8 mouse cellular contexts compared by ENCODE assay signal in the genomic region with DNA sequence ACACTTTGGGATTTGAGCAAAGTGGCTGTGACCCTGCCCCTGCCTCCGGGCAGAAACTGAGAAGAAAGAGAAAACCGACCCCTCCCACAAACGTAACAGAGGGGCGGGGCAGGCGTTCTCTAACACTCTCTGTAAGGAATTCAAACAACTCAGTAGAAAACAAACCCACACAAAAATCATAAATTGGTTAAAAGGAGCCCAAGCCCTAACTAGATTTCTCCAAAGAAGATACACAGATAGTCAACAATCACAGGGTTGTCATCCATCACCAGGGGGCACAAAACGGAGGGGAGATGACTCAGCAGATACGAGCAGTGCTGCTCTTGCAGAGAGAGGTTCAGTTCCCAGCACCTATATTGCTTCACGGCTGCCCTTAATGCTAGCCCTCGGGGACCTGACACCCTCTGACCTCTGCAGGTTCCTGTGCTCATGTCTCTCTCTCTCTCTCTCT.
DNase-seq lines count a peak whose midpoint lies in the region; ATAC-seq and TF ChIP-seq lines count a peak whose summit lies in the region.

No protein-coding gene starts in this region.

- no peak for TF ChIP-seq POLR2A in small intestine, adult 2 months (IDR thresholded peaks at IDR 0.05; ENCODE audit: low read depth, low read length)

- DNase-seq in adrenal gland, adult 2 months, result peak; percentile 30
- no peak for DNase-seq in adrenal gland, adult 18-20 months (ENCODE audit: low spot score in 2 of 2)
- DNase-seq in c-Kit-positive CD71-positive TER-119-positive erythroid progenitor cells, embryonic 14.5 days (ENCODE audit: low spot score), result peak; percentile 10
- peak; percentile 56 for DNase-seq in hindbrain, embryonic 11.5 days (ENCODE audit: low spot score)
- DNase-seq in urinary bladder, postnatal 4 days (ENCODE audit: low spot score in 2 of 2), result no peak
- no peak for DNase-seq in layer of hippocampus, adult 9-11 months

- H3K27me3 ChIP-seq in hindbrain, embryonic 11.5 days (ENCODE audit: control insufficient read depth, insufficient read depth, low read length), result no peaks in the 10 kb centered on the region
- H3K27me3 ChIP-seq in liver, embryonic 16.5 days (ENCODE audit: control insufficient read depth, insufficient read depth, low read depth, low read length), result no peaks in the 10 kb centered on the region
- H3K27me3 ChIP-seq in small intestine, adult 2 months (ENCODE audit: control insufficient read depth, insufficient read depth, low read length), result no peaks in the 10 kb centered on the region

- no peaks in the 10 kb centered on the region for H3K36me3 ChIP-seq in hindbrain, embryonic 11.5 days (ENCODE audit: control insufficient read depth, insufficient read depth, low read length)
- no peaks in the 10 kb centered on the region for H3K36me3 ChIP-seq in liver, embryonic 16.5 days (ENCODE audit: control insufficient read depth, insufficient read depth)
- H3K36me3 ChIP-seq in small intestine, adult 2 months (ENCODE audit: control insufficient read depth, insufficient read depth, low read length), result no peaks in the 10 kb centered on the region

- H3K27ac ChIP-seq in hindbrain, embryonic 11.5 days (ENCODE audit: low read depth, low read length), result no peak overlapping the region
- no peak overlapping the region for H3K27ac ChIP-seq in liver, embryonic 16.5 days (ENCODE audit: low read length)
- no peak overlapping the region for H3K27ac ChIP-seq in small intestine, adult 2 months (ENCODE audit: insufficient read depth, low read depth, low read length)

- peak overlapping the region; percentile 4; the same call in 1 of the 2 replicates for H3K4me3 ChIP-seq in hindbrain, embryonic 11.5 days (ENCODE audit: low read depth, low read length)
- H3K4me3 ChIP-seq in liver, embryonic 16.5 days (ENCODE audit: low read depth, low read length), result peak overlapping the region; percentile 35
- 0 out of 2 replicates have a peak overlapping the region, but pooled peaks have one; percentile 13 for H3K4me3 ChIP-seq in small intestine, adult 2 months (ENCODE audit: low read depth, low read length)

- WGBS in hindbrain, embryonic 11.5 days, result 5% methylated on average over 9 of the region's 9 CpGs
- WGBS in liver, embryonic 16.5 days (ENCODE audit: insufficient replicate concordance), result 4% methylated on average over 9 of the region's 9 CpGs
- 5% methylated on average over 9 of the region's 9 CpGs for WGBS in small intestine, adult 2 months

- no peaks in the 10 kb centered on the region for H3K9me3 ChIP-seq in hindbrain, embryonic 11.5 days (ENCODE audit: control insufficient read depth, low read length)
- no peaks in the 10 kb centered on the region for H3K9me3 ChIP-seq in liver, embryonic 16.5 days (replicated peaks; ENCODE audit: control insufficient read depth, low read length)

- no peak overlapping the region for H3K9ac ChIP-seq in hindbrain, embryonic 11.5 days (ENCODE audit: low read depth, low read length)
- no peak overlapping the region for H3K9ac ChIP-seq in liver, embryonic 16.5 days (ENCODE audit: low read depth, low read length)

- ATAC-seq in hindbrain, embryonic 11.5 days (ENCODE audit: low FRiP score), result 0 out of 2 replicates have a peak, but pooled peaks have one; percentile 30
- no peak for ATAC-seq in liver, embryonic 16.5 days (ENCODE audit: low read depth)

- no peak for TF ChIP-seq CTCF in small intestine, adult 2 months (IDR thresholded peaks at IDR 0.05; ENCODE audit: extremely low read depth, insufficient read length, insufficient replicate concordance, low read depth, low read length)

- H3K4me1 ChIP-seq in hindbrain, embryonic 11.5 days (replicated peaks; ENCODE audit: control insufficient read depth, insufficient read depth, low read length), result no peaks in the 10 kb centered on the region
- peaks cover 4% of the 10 kb centered on the region for H3K4me1 ChIP-seq in liver, embryonic 16.5 days (ENCODE audit: control insufficient read depth, low read depth, low read length)
- peaks cover 2% of the 10 kb centered on the region for H3K4me1 ChIP-seq in small intestine, adult 2 months (ENCODE audit: control insufficient read depth, insufficient read depth, insufficient read length, low read length)

- peak overlapping the region; percentile 6 for H3K4me2 ChIP-seq in hindbrain, embryonic 11.5 days (replicated peaks; ENCODE audit: low read depth, low read length)
- H3K4me2 ChIP-seq in liver, embryonic 16.5 days (ENCODE audit: low read depth, low read length), result peak overlapping the region; percentile 50

Comparison
In these comparisons a context has a peak if more than half of its experiments do, and no peak if none do; other contexts are left out.
1. DNase-seq: peak in adrenal gland, adult 2 months (single experiment), c-Kit-positive CD71-positive TER-119-positive erythroid progenitor cells, embryonic 14.5 days (single experiment) and hindbrain, embryonic 11.5 days (single experiment); none in adrenal gland, adult 18-20 months (0 of 2), urinary bladder, postnatal 4 days (0 of 2) and layer of hippocampus, adult 9-11 months (single experiment).
2. Peak in every context shown above with its lines, with median percentiles within 50 percentile points of each other: H3K4me3 ChIP-seq.